Mouse (Mus musculus) induced T-regulatory cell, adult 2 months (primary cell): Measurements from ENCODE around the gene Gprc6a.
A peak's percentile ranks its signal among the peaks of the same experiment; 100 is the strongest.

Experiments
- DNase-seq: peaks from one replicate; pipeline ENCODE4 v3.0.0-alpha.2; 2012; ENCODE audit warnings: low read depth

The Gprc6a gene

GRCm38 (mm10) chr10:51631411-51632136, at the start of gene Gprc6a:
Gene Gprc6a, minus strand, starts transcription at chr10:51631461.
- DNase-seq, result no peak

- no peak for DNase-seq
These were observed 47.0 kb upstream of the Gprc6a start for GRCm38 (mm10) chr10:51678251-51678639.

- DNase-seq, result no peak
These were observed 46.4 kb upstream of the Gprc6a start, which contains the start of gene Rfx6 for GRCm38 (mm10) chr10:51677548-51678250. Gene Rfx6, plus strand, starts transcription at chr10:51677756.

- DNase-seq, result no peak
These were observed 41.0 kb upstream of the Gprc6a start for GRCm38 (mm10) chr10:51672082-51672779.

GRCm38 (mm10) chr10:51671583-51671982, 40.3 kb upstream of the Gprc6a start:
- no peak for DNase-seq

GRCm38 (mm10) chr10:51669334-51669733, 38.1 kb upstream of the Gprc6a start:
- no peak for DNase-seq

GRCm38 (mm10) chr10:51657324-51657723, 26.1 kb upstream of the Gprc6a start:
- peak; percentile 1 for DNase-seq

- DNase-seq, result no peak
These were observed 18.4 kb upstream of the Gprc6a start for GRCm38 (mm10) chr10:51649506-51650221.

- no peak for DNase-seq
These were observed 10.1 kb downstream of the Gprc6a start for GRCm38 (mm10) chr10:51621193-51621592.

- no peak for DNase-seq
These were observed 11.1 kb downstream of the Gprc6a start for GRCm38 (mm10) chr10:51620126-51620525.

- no peak for DNase-seq
These were observed 12.7 kb downstream of the Gprc6a start for GRCm38 (mm10) chr10:51618538-51618937.

GRCm38 (mm10) chr10:51614826-51615590, 16.3 kb downstream of the Gprc6a start:
- DNase-seq, result no peak

- DNase-seq, result no peak
These were observed 17.8 kb downstream of the Gprc6a start for GRCm38 (mm10) chr10:51613421-51613820.

GRCm38 (mm10) chr10:51611969-51612682, 19.1 kb downstream of the Gprc6a start:
- DNase-seq, result no peak

GRCm38 (mm10) chr10:51609741-51610425, 21.4 kb downstream of the Gprc6a start:
- no peak for DNase-seq

- no peak for DNase-seq
These were observed 34.2 kb downstream of the Gprc6a start for GRCm38 (mm10) chr10:51596928-51597635.

- DNase-seq, result peak; percentile 30
These were observed 36.0 kb downstream of the Gprc6a start for GRCm38 (mm10) chr10:51595001-51595931.

- no peak for DNase-seq
These were observed 39.7 kb downstream of the Gprc6a start for GRCm38 (mm10) chr10:51591574-51591973.
